Mouse (Mus musculus) CH12.LX (cell line): ENCODE measurements around the gene Tmem168. TPM values are rescaled to one million over a fixed set of nuclear protein-coding genes. Genes with fewer than 3 reads are reported as not detected.

Experiments used
- DNase-seq: peaks from one replicate; pipeline ENCODE4 v3.0.0-alpha.2; 2013; ENCODE audit errors: extremely low read depth
- H3K27ac ChIP-seq: 2 replicates; pipeline ENCODE4 v1.5.1; 2012; ENCODE audit warnings: low read depth, mild to moderate bottlenecking, control low read depth, moderate library complexity; ENCODE audit not compliant: insufficient read depth
- H3K27me3 ChIP-seq: replicated peaks from 2 replicates; pipeline ENCODE3; 2012; ENCODE audit warnings: inconsistent platforms
- H3K36me3 ChIP-seq, 2 experiments: replicated peaks in 1 of 2; 2 replicates each; pipeline versions ENCODE3 to v1.6.1; 2012; ENCODE audit warnings: inconsistent platforms in 1 of 2, low read length in 1 of 2, mild to moderate bottlenecking in 1 of 2, mixed read lengths in 1 of 2, moderate library complexity in 1 of 2; ENCODE audit not compliant: control insufficient read depth in 1 of 2, insufficient read depth in 1 of 2
- H3K4me1 ChIP-seq, 2 experiments: 2 replicates each; pipeline ENCODE4 v1.6.1; 2012; ENCODE audit warnings: inconsistent platforms in 1 of 2, moderate library complexity in 1 of 2; ENCODE audit not compliant: insufficient read depth in 2 of 2, control insufficient read depth in 1 of 2
- H3K4me2 ChIP-seq: 2 replicates; pipeline ENCODE4 v1.6.1; 2012; ENCODE audit warnings: low read depth, mild to moderate bottlenecking, control low read depth; ENCODE audit not compliant: poor library complexity, insufficient read depth, severe bottlenecking
- H3K4me3 ChIP-seq, 3 experiments: fragments of 150-350 bp in 1 of 3; sonication (generic) in 1 of 3; replicated peaks in 1 of 3; 2 replicates each; pipeline versions ENCODE3 to v1.5.1; 2011 to 2012; ENCODE audit warnings: low read depth in 2 of 3, low read length in 2 of 3, mild to moderate bottlenecking in 2 of 3, moderate library complexity in 2 of 3, control low read depth in 1 of 3, improper control_type of control experiment in 1 of 3, inconsistent platforms in 1 of 3, mixed read lengths in 1 of 3; ENCODE audit not compliant: poor library complexity in 1 of 3
- H3K79me2 ChIP-seq: replicated peaks from 2 replicates; pipeline ENCODE4 v1.6.1; 2012; ENCODE audit warnings: mild to moderate bottlenecking, moderate library complexity; ENCODE audit not compliant: control insufficient read depth, poor library complexity, insufficient read depth, severe bottlenecking; ENCODE audit errors: extremely low read depth
- H3K9ac ChIP-seq: 2 replicates; pipeline ENCODE4 v1.6.1; 2012; ENCODE audit warnings: low read depth, mild to moderate bottlenecking, control low read depth, moderate library complexity; ENCODE audit not compliant: insufficient read depth
- H3K9me3 ChIP-seq: replicated peaks from 2 replicates; pipeline ENCODE3; 2012; ENCODE audit warnings: low read length, inconsistent platforms, mixed read lengths
- CHD1 ChIP-seq: IDR thresholded peaks from 2 replicates; pipeline ENCODE4 v1.6.1; 2012; ENCODE audit warnings: low read depth, low read length, improper control_type of control experiment, inconsistent platforms
- CTCF ChIP-seq, 2 experiments: IDR thresholded peaks in 1 of 2; conservative IDR thresholded peaks in 1 of 2; 2 replicates each; pipeline ENCODE4 v1.5.1; 2011 to 2012; ENCODE audit warnings: low read depth in 2 of 2, low read length in 2 of 2, improper control_type of control experiment in 1 of 2, inconsistent platforms in 1 of 2, mild to moderate bottlenecking in 1 of 2, moderate library complexity in 1 of 2
- E2F4 ChIP-seq: IDR thresholded peaks from 2 replicates; pipeline ENCODE4 v1.6.1; 2011; ENCODE audit warnings: low read depth, low read length, improper control_type of control experiment; ENCODE audit not compliant: insufficient replicate concordance
- EP300 ChIP-seq: IDR thresholded peaks from 2 replicates; pipeline ENCODE4 v1.6.1; 2011; ENCODE audit warnings: low read length, improper control_type of control experiment
- IRF4 ChIP-seq: IDR thresholded peaks from 2 replicates; pipeline ENCODE4 v1.6.1; 2014; ENCODE audit warnings: low read depth, mild to moderate bottlenecking, inconsistent platforms, low read length, improper control_type of control experiment
- JUN ChIP-seq: IDR thresholded peaks from 2 replicates; pipeline ENCODE4 v1.6.1; 2011; ENCODE audit warnings: low read depth, mild to moderate bottlenecking, low read length, improper control_type of control experiment, moderate library complexity; ENCODE audit not compliant: insufficient read depth
- JUND ChIP-seq: conservative IDR thresholded peaks from 2 replicates; pipeline ENCODE4 v1.6.1; 2011; ENCODE audit warnings: low read depth, low read length, improper control_type of control experiment
- MEF2A ChIP-seq: IDR thresholded peaks from 2 replicates; pipeline ENCODE4 v1.6.1; 2014; ENCODE audit warnings: low read depth, mild to moderate bottlenecking, inconsistent platforms, low read length, improper control_type of control experiment, borderline replicate concordance
- MXI1 ChIP-seq: IDR thresholded peaks from 2 replicates; pipeline ENCODE4 v1.6.1; 2011; ENCODE audit warnings: mild to moderate bottlenecking, low read depth, low read length, improper control_type of control experiment
- NRF1 ChIP-seq: IDR thresholded peaks from 2 replicates; pipeline ENCODE4 v1.6.1; 2014; ENCODE audit warnings: low read depth, mild to moderate bottlenecking, inconsistent platforms, low read length, improper control_type of control experiment, moderate library complexity
- POLR2AphosphoS2 ChIP-seq: IDR thresholded peaks from 2 replicates; pipeline ENCODE4 v1.6.1; 2011; ENCODE audit warnings: low read depth, low read length, improper control_type of control experiment
- RAD21 ChIP-seq: IDR thresholded peaks from 2 replicates; pipeline ENCODE4 v1.6.1; 2011; ENCODE audit warnings: low read depth, mild to moderate bottlenecking, low read length, improper control_type of control experiment, moderate library complexity
- SMC3 ChIP-seq: IDR thresholded peaks from 2 replicates; pipeline ENCODE4 v1.6.1; 2011; ENCODE audit warnings: low read depth, low read length, improper control_type of control experiment
- TBP ChIP-seq: conservative IDR thresholded peaks from 2 replicates; pipeline ENCODE4 v1.6.1; 2011; ENCODE audit warnings: low read depth, low read length, improper control_type of control experiment
- USF1 ChIP-seq: IDR thresholded peaks from 2 replicates; pipeline ENCODE4 v1.6.1; 2014; ENCODE audit warnings: low read depth, mild to moderate bottlenecking, inconsistent platforms, low read length, improper control_type of control experiment
- USF2 ChIP-seq: conservative IDR thresholded peaks from 2 replicates; pipeline ENCODE4 v1.6.1; 2011; ENCODE audit warnings: low read depth, low read length, improper control_type of control experiment
- ZC3H11A ChIP-seq: IDR thresholded peaks from 2 replicates; pipeline ENCODE4 v1.6.1; 2012; ENCODE audit warnings: low read depth, mild to moderate bottlenecking, inconsistent platforms, low read length, improper control_type of control experiment
- ZKSCAN1 ChIP-seq: IDR thresholded peaks from 2 replicates; pipeline ENCODE4 v1.6.1; 2012; ENCODE audit warnings: low read depth, inconsistent platforms, low read length, improper control_type of control experiment, borderline replicate concordance
- ZNF384 ChIP-seq: IDR thresholded peaks from 2 replicates; pipeline ENCODE4 v1.6.1; 2012; ENCODE audit warnings: low read depth, low read length, improper control_type of control experiment, inconsistent platforms
- dilution Hi-C: fragments of 300-500 bp; cut with MboI; formaldehyde crosslinking; loops from 2 replicates; pipeline ENCODE4 v1.14.3; 2020; ENCODE audit warnings: low sequenced_read_pairs; ENCODE audit not compliant: extremely low pct_unique_long_range_greater_than_20kb, extremely low pct_ligation_motif_present
- in situ Hi-C: fragments of 300-500 bp; cut with MboI; formaldehyde crosslinking; loops from 3 replicates; pipeline ENCODE4 v1.14.3; 2019; ENCODE audit warnings: low sequenced_read_pairs, low pct_ligation_motif_present, low pct_unique_long_range_greater_than_20kb, mixed read lengths
- polyA plus RNA-seq: library from polyadenylated mRNA; unstranded; fragments of >175 nt; gene quantifications from 2 replicates; pipeline ENCODE4 v1.2.1, GENCODE M21; 2012; ENCODE audit warnings: low read depth; ENCODE audit not compliant: insufficient read length
- total RNA-seq, 2 experiments: library from RNA; depleted of rRNA; stranded (reverse); fragments of 300-350 nt in 1 of 2; fragments of >200 nt in 1 of 2; gene quantifications; 2 replicates each; pipeline ENCODE4 v1.2.3; 2012 to 2014

Tmem168 gene
- total and polyA plus RNA-seq, 3 experiments = 30.0 to 57.4 (median 35.5) TPM

DNA sequence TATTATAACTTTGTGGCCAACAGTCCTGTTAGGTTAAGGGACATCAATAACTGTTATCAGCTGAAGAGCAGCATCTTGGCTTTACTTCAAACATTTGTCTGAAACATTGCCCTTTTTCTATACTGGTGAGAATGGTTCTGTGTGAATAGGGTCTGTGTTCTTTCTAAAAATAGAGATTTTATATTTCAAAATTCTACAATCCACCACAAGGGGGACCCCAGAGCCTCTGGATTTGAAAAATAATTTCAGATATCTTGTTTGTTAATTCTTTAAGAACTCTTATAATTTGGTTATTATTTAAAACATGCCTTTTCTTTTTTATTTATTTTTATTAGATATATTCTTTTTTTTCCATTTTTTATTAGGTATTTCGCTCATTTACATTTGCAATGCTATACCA, 42.2 kb downstream of the Tmem168 start:
- peak; percentile 13 for DNase-seq
- Histone ChIP-seq H3K79me2 (no peaks in the 10 kb centered on the region), H3K27me3 (no peaks in the 10 kb centered on the region), H3K4me2 (no peak overlapping the region), H3K36me3 (no peaks in the 10 kb centered on the region), H3K4me3 (no peak overlapping the region), H3K4me1 (no peaks in the 10 kb centered on the region), H3K9me3 (no peaks in the 10 kb centered on the region), H3K27ac (no peak overlapping the region), H3K9ac (no peak overlapping the region)
- dilution Hi-C loops = no loop called here
- peak; percentile 45; the same call in 1 of the 2 replicates for TF ChIP-seq MEF2A
- peak; percentile 80 for TF ChIP-seq RAD21
- no peak for TF ChIP-seq IRF4
- TF ChIP-seq CTCF (conservative IDR thresholded peaks at IDR 0.05 in 1 of 2, IDR thresholded peaks at IDR 0.05 in 1 of 2; ENCODE audit: low read depth in 2 of 2, low read length in 2 of 2) = peak in 1 of 2 experiments; percentile 62; a peak in 2 of 4 replicates
- TF ChIP-seq SMC3 = peak; percentile 65
- peak; percentile 69 for TF ChIP-seq ZC3H11A
- in situ Hi-C loops = no loop called here

DNA sequence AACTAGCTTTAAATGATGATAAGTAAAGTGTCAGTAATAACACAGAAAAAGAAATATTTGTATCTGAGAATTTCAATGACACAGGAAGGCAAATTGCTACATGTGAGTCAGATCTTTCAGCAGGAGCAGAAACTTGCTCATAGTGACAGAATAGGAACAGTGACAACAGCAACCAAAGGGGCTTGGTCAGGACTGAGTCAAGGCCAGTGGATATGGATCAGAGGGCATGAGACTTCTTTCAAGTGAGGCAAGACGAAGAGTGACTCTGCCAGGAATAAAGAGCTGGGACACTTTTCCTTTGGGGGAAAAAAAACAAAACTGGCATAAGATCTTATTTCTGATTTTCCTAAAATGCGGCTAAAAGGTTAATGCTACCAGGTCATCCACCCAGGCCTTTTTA, 52.6 kb downstream of the Tmem168 start:
- TF ChIP-seq ZKSCAN1 (no peak), USF1 (no peak), POLR2AphosphoS2 (no peak)
- in situ Hi-C loops = no loop called here
- Histone ChIP-seq H3K79me2 (no peaks in the 10 kb centered on the region), H3K27me3 (no peaks in the 10 kb centered on the region), H3K36me3 (no peaks in the 10 kb centered on the region), H3K4me2 (no peak overlapping the region), H3K27ac (no peak overlapping the region), H3K9ac (no peak overlapping the region), H3K4me3 (no peak overlapping the region), H3K9me3 (no peaks in the 10 kb centered on the region), H3K4me1 (no peaks in the 10 kb centered on the region)
- DNase-seq = no peak
- dilution Hi-C loops = no loop called here

- Histone ChIP-seq H3K36me3 (no peaks in the 10 kb centered on the region), H3K9me3 (no peaks in the 10 kb centered on the region), H3K4me1 (no peaks in the 10 kb centered on the region), H3K27me3 (no peaks in the 10 kb centered on the region), H3K27ac (no peak overlapping the region), H3K4me2 (no peak overlapping the region)
- in situ Hi-C loops (no loop called here), dilution Hi-C loops (no loop called here)
- no peak for DNase-seq
- TF ChIP-seq CHD1 = no peak
- TF ChIP-seq TBP = no peak
- no peak for TF ChIP-seq EP300
- TF ChIP-seq USF2 = no peak
- TF ChIP-seq JUN = no peak
- TF ChIP-seq MXI1 = no peak
- TF ChIP-seq E2F4 = no peak
- no peak for TF ChIP-seq ZNF384
- TF ChIP-seq MEF2A = no peak
- TF ChIP-seq JUND = no peak
- no peak for TF ChIP-seq NRF1
- TF ChIP-seq, all 38 proteins: peak for 0
- Histone ChIP-seq H3K79me2 (no peaks in the 10 kb centered on the region), H3K4me3 (no peak overlapping the region), H3K9ac (no peak overlapping the region)
These were observed 66.1 kb downstream of the Tmem168 start for GRCm38 (mm10) chr6:13541761-13542160.
